Mouse (Mus musculus) layer of hippocampus, postnatal 10 days (tissue): ENCODE data around the gene Brpf3. TPM values are rescaled to one million over a fixed set of nuclear protein-coding genes. Genes with fewer than 3 reads are reported as not detected.
"Not testable (repeated sequence)": the region's sequence is repeated elsewhere in the genome, so short reads cannot be mapped to it uniquely, and the experiment has no call there.

Source experiments
- DNase-seq, 2 experiments: peaks; one replicate each; pipeline ENCODE4 v3.0.0; 2021; ENCODE audit warnings: low spot score in 2 of 2
- total RNA-seq, 2 experiments: library from RNA; stranded (reverse); gene quantifications; 2 replicates each; pipeline ENCODE4 v1.2.3; 2021

The Brpf3 gene
- total RNA-seq, 2 experiments from 2014 or later, result 37.2 to 37.7 TPM

DNA sequence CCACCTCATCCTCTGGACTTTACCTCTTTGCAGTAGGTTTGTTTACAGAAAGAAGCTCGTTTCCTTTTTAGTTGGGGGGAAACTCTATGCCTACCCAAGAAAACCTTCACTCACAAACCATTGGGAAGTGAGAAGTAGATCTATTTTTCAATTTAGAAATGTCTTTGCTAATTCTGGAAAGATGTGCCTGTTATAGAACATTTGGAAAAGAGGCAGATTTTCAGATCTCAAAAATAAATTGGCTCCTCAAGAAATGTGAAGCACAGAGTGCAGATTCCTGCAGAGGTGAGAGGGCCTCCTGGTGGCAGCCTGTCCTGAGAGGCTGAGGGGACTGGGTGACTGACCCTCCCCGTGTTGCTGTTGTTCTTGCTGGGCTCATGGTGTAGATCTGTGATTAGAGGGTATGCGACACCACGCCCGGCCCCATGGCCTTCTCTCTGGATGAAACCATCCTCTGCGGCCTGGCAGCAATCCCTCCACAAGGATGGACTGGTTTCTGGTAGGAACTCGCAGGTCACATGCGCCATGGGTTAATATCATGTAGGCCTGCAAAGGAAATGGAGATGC is 26.9 kb downstream of the Brpf3 start:
- no peak for DNase-seq

- DNase-seq, result no peak
Measured at GRCm38 (mm10) chr17:28829120-28829519, 28.2 kb downstream of the Brpf3 start.

GRCm38 (mm10) chr17:28831065-28831464 is 30.2 kb downstream of the Brpf3 start:
- DNase-seq, result no peak

DNA sequence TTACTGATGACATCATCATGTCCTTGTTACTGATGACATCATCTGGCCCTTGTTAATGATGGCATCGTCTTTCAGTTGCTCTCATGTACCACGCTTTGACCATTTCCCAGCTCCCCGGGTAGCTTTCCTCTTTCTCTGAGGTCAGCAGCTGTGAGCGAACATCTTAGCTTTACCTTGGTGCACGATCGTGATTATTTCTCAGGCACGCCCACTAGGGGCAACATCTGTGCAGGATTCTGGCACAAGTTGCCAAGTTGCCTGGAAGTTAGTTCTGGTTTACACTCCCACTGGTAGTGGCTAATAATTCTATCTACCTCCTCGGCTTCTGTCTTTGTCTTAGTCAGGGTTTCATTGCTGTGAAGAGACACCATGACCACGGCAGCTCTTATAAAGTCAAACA is 31.1 kb downstream of the Brpf3 start:
- no peak for DNase-seq

GRCm38 (mm10) chr17:28832875-28833274 is 32.0 kb downstream of the Brpf3 start:
- no peak for DNase-seq

GRCm38 (mm10) chr17:28834676-28835075 is 33.8 kb downstream of the Brpf3 start:
- DNase-seq, result no peak

GRCm38 (mm10) chr17:28837840-28838239 is 37.0 kb downstream of the Brpf3 start:
- DNase-seq, result no peak

GRCm38 (mm10) chr17:28841947-28842346 is 41.1 kb downstream of the Brpf3 start:
- not testable (repeated sequence) for DNase-seq

DNA sequence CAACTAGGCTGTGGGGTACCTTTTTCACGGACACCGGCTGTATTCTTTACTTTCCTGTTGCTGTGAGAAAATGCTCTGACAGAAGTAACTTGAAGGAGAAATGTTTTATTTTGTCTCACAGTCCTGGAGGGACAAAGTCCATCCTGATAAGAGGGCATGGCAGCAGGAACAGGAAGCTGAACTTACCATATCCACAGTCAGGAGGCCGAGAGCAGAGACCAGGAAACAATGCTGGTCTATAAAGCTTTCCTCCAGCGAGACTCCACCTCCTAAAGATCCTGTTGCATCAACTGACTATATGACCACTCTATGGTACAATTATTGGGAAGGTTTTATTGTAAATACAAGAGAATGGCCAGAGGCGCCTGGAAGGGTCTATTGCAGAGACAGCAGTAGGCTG is 42.8 kb downstream of the Brpf3 start:
- no peak for DNase-seq

DNA sequence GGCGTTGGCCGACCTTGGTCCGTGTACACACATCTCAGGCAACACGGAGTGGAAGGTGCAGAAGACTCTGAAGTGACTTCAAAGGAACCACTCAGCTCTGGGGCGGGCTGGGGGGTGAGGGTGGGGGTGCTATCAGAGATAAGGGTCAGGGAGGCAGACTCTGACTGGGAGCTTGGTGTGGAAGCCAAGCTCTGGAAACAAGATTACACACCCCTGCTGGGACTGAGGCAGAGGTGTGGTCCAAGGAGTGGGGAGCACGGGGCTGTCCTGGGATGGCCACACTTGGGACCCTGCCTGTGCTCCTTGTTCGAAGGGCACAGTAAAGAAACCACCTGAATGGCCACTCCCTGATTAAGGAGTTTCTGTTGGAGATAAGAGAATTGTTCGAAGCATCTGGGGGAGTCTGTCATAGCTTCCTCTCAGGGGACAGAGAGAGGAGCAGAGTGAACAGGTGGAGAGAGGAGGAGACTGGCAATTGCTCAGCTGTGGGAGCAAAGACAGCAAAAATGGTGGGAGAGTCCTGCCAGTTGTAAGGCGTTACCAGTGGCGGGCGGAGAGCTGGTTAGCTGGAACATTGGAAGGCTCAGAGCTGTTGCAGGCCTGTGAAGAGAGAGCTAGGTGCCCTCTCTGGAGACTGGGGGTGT is 46.2 kb downstream of the Brpf3 start:
- no peak for DNase-seq

DNA sequence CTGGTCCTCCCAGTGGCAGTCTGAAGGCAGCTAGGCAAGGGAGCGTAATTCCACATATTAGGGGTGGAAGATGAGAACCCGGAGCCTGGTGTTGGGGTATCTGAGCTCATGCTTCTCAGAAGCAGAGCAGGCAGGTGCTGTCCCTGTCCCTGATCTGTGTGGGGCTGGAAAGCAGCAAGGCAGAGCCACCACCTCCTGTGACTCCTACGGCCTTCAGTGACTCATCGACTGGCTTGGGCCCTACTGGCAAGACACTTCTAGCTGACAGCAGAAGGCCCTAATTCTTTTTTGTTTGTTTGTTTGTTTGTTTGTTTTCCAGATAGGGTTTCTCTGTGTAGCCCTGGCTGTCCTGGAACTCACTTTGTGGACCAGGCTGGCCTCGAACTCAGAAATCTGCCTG is 49.6 kb downstream of the Brpf3 start:
- DNase-seq, result no peak

GRCm38 (mm10) chr17:28854377-28854776 is 53.5 kb downstream of the Brpf3 start:
- DNase-seq, result no peak

DNA sequence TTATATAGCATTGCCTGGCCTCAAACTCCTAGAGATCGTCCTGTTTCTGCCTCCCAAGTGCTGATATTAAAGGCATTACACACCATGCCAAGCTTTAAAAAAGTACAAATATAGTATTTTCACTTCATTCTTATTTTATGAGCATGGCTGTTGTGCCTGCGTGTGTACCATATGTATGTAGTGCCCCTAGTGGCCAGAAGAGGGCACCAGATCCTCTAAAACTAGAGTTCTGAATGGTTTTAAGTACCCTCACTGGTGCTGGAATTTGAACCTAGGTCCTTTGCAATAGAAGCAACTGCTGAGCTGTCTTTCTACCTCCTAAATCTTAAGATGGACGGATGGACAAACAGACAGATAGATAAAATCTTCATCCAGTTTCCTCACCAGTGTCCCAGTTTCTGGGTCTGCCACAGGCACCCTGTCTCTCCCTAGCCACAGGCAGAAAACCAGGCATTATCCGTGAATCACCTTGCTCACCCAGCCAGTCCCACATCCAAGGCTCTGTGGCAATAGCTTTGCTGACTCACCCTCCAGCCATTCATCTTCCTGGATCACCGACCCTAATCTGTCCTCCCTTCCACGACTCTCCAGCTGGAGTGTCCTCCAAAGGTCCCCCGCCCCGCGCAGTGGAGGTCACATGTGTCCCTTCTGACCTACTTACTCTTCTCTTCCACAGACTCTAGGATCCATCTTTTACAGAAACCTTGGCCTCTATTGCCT is 54.4 kb downstream of the Brpf3 start:
- no peak for DNase-seq

- DNase-seq, result no peak
Measured at GRCm38 (mm10) chr17:28856030-28856429, 55.1 kb downstream of the Brpf3 start.

DNA sequence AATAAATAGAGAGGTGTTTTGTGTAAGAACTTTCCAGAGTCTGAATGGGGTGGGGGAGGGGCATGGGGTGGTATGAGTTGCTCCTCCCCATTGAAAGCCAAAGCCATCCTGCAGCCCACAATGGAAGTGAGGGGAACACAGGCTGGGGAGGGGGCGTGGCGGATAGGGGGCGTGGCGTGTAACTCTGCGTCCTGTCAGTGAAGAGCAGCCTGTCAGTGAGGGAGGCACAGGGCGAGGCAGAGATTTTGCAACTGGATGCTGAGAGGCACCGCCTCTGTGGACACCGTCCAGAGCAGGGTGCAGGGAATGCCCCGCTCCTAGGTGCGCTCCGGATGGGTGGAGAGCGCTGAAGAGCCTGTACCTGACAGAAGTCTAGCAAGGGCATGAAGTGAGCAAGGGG is 57.3 kb downstream of the Brpf3 start, which contains the start of gene Pnpla1:
Gene Pnpla1, plus strand, starts transcription at position 207 of the 400 bp plus-strand sequence.
- no peak for DNase-seq

GRCm38 (mm10) chr17:28863926-28864325 is 63.0 kb downstream of the Brpf3 start:
- DNase-seq, result no peak

- no peak for DNase-seq
Measured at GRCm38 (mm10) chr17:28864464-28864863, 63.6 kb downstream of the Brpf3 start.

DNA sequence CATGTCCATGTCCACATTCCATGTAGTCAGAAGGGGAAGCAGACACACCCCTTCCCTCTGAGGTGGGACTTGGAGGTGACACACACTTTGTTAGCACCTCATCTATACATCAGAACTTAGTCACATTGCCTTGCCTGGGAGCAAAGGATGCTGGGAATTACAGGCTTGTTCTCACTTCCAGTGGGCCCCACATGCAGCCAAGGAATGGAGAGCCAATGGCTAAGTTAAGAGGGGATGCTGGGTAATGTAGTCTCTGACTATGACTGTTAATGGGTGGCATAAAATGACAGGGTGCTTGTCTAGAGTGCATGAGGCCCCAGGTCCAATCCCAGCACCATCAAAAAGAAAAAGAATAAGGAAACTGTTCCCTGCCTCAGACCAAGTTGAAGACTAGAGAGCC is 66.0 kb downstream of the Brpf3 start:
- DNase-seq, result no peak

- DNase-seq, result no peak
Measured at GRCm38 (mm10) chr17:28867381-28867780, 66.5 kb downstream of the Brpf3 start.

- DNase-seq, result peak; percentile 33 to 54
Measured at GRCm38 (mm10) chr17:28869412-28870110, 68.7 kb downstream of the Brpf3 start.

DNA sequence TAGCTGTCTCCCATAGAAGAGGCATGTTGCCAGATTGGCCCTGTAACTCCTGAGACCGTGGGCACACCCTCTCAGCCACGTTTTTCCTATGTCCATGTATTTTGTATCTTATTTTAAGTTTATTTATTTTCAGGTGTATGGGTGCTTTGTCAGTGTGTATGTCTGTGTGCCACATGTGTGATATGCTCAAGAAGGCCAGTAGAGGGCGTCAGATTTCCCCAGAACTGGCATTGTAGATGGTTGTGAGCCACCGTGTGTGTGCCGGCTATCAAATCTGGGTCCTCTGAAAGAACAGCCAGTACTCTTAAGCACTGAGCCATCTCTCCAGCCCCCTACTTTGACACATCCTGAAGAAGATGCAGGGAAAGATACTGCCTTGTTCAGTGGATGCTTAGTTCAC is 69.5 kb downstream of the Brpf3 start:
- no peak for DNase-seq

DNA sequence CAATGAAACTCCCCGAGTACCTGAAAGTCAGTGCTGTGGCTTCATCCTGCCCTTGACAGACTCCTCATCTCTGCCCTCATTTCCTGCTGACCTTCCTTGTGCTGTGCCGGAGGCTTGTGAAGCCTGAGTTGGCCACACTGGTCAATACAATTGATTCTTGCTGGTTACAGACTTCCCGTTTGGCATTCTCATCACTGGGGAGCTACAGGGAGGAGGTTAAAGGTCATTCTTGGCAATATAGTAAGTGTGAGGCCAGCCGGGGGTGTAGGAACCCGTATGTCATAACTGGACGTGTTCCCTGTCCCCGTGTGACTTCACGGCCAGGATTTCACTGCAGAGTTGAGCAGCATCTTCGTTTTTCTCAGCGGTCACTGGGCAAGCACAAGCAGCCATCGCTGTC is 70.9 kb downstream of the Brpf3 start:
- DNase-seq, result no peak
